Mouse (Mus musculus): ENCODE results near the gene Ahcy. TPM values are rescaled to one million over a fixed set of nuclear protein-coding genes. Genes with fewer than 3 reads are reported as not detected.

Ahcy gene
- total and polyA plus RNA-seq, 2 experiments from 2014 or later = 31.1 to 68.0 TPM

- Histone ChIP-seq H3K27me3 (ENCODE audit: insufficient read depth, low read length) (no peaks in the 10 kb centered on the region), H3K36me3 (ENCODE audit: insufficient read depth, low read length) (no peaks in the 10 kb centered on the region), H3K4me3 (ENCODE audit: low read length) (no peak overlapping the region), H3K4me1 (ENCODE audit: insufficient read depth, low read length) (no peaks in the 10 kb centered on the region), H3K27ac (no peak overlapping the region), H3K9me3 (ENCODE audit: low read length) (no peaks in the 10 kb centered on the region), H3K9ac (replicated peaks; ENCODE audit: low read length) (no peak overlapping the region), H3K4me2 (ENCODE audit: low read depth, low read length) (no peak overlapping the region)
- no peak for TF ChIP-seq CTCF (IDR thresholded peaks at IDR 0.05; ENCODE audit: low read depth)
- DNase-seq (ENCODE audit: low spot score) (no peak), ATAC-seq (no peak)
- 86% methylated on average over 6 of the region's 6 CpGs for WGBS
Observed at GRCm38 (mm10) chr2:155088264-155088663, 14.0 kb upstream of the Ahcy start.

- Histone ChIP-seq H3K27me3 (ENCODE audit: insufficient read depth, low read length) (no peaks in the 10 kb centered on the region), H3K4me2 (ENCODE audit: low read depth, low read length) (no peak overlapping the region), H3K9me3 (ENCODE audit: low read length) (no peaks in the 10 kb centered on the region), H3K4me1 (ENCODE audit: insufficient read depth, low read length) (no peaks in the 10 kb centered on the region), H3K9ac (replicated peaks; ENCODE audit: low read length) (no peak overlapping the region), H3K36me3 (ENCODE audit: insufficient read depth, low read length) (no peaks in the 10 kb centered on the region), H3K4me3 (ENCODE audit: low read length) (no peak overlapping the region), H3K27ac (no peak overlapping the region)
- 88% methylated on average over 5 of the region's 5 CpGs for WGBS
- TF ChIP-seq CTCF (IDR thresholded peaks at IDR 0.05; ENCODE audit: low read depth) = no peak
- DNase-seq (ENCODE audit: low spot score) = no peak
- no peak for ATAC-seq
Observed at GRCm38 (mm10) chr2:155086328-155086727, 12.0 kb upstream of the Ahcy start.

GRCm38 (mm10) chr2:155084546-155084945 is 10.2 kb upstream of the Ahcy start:
- WGBS = 84% methylated on average over 5 of the region's 5 CpGs
- H3K9ac ChIP-seq (replicated peaks; ENCODE audit: low read length) = no peak overlapping the region
- ATAC-seq (no peak), DNase-seq (ENCODE audit: low spot score) (no peak)
- H3K27ac ChIP-seq = no peak overlapping the region
- H3K36me3 ChIP-seq (ENCODE audit: insufficient read depth, low read length) = no peaks in the 10 kb centered on the region
- H3K4me3 ChIP-seq (ENCODE audit: low read length) = no peak overlapping the region
- no peak overlapping the region for H3K4me2 ChIP-seq (ENCODE audit: low read depth, low read length)
- H3K4me1 ChIP-seq (ENCODE audit: insufficient read depth, low read length) = no peaks in the 10 kb centered on the region
- H3K27me3 ChIP-seq (ENCODE audit: insufficient read depth, low read length) = no peaks in the 10 kb centered on the region
- no peak for TF ChIP-seq CTCF (IDR thresholded peaks at IDR 0.05; ENCODE audit: low read depth)
- H3K9me3 ChIP-seq (ENCODE audit: low read length) = no peaks in the 10 kb centered on the region

DNA sequence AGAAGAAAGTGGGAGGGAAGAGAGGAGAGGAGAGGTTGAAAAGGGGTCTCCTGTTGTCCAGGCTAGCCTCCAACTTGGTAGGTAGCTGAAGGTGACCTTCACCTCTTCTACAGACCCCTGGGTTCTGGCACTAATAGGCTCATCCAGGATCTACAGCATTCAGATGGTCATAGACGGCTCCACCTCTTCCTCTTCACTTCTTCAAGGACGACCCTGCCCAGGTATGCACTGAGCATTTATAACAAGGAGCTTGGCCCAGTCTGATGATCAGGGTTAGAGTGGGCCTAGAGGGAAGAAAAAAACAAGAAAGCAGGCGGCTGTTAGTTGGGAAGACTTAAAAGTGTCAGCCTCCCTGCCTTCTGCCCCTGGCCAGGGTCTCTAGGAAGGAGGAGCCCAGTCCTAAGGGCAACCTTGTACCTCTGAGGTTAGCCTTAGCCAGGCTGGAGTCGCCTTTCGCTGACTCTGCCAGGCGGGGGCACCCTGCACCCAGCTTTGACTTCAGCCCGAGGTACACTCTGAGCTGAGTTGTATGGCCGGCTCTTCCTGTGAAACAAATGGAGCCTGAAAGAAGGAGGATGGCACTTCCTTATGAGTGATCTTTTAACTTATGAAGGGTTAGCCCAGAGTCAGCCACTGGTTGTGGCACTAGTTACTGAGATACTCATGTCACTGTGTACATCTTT is 8.0 kb upstream of the Ahcy start:
- Histone ChIP-seq H3K36me3 (ENCODE audit: insufficient read depth, low read length) (no peaks in the 10 kb centered on the region), H3K9ac (replicated peaks; ENCODE audit: low read length) (no peak overlapping the region), H3K27me3 (ENCODE audit: insufficient read depth, low read length) (no peaks in the 10 kb centered on the region), H3K9me3 (ENCODE audit: low read length) (no peaks in the 10 kb centered on the region), H3K27ac (no peak overlapping the region), H3K4me3 (ENCODE audit: low read length) (no peak overlapping the region), H3K4me1 (ENCODE audit: insufficient read depth, low read length) (no peaks in the 10 kb centered on the region), H3K4me2 (ENCODE audit: low read depth, low read length) (no peak overlapping the region)
- ATAC-seq = 0 out of 2 replicates have a peak, but pooled peaks have one; percentile 58
- WGBS = 24% methylated on average over 8 of the region's 8 CpGs
- peak; percentile 71 for TF ChIP-seq CTCF (IDR thresholded peaks at IDR 0.05; ENCODE audit: low read depth)
- peak; percentile 64 for DNase-seq (ENCODE audit: low spot score)

GRCm38 (mm10) chr2:155081056-155081455 is 6.8 kb upstream of the Ahcy start:
- no peak for DNase-seq (ENCODE audit: low spot score)
- Histone ChIP-seq H3K9ac (replicated peaks; ENCODE audit: low read length) (no peak overlapping the region), H3K4me3 (ENCODE audit: low read length) (no peak overlapping the region), H3K36me3 (ENCODE audit: insufficient read depth, low read length) (no peaks in the 10 kb centered on the region), H3K27ac (no peak overlapping the region), H3K27me3 (ENCODE audit: insufficient read depth, low read length) (no peaks in the 10 kb centered on the region), H3K9me3 (ENCODE audit: low read length) (no peaks in the 10 kb centered on the region), H3K4me1 (ENCODE audit: insufficient read depth, low read length) (no peaks in the 10 kb centered on the region), H3K4me2 (ENCODE audit: low read depth, low read length) (no peak overlapping the region)
- no peak for TF ChIP-seq CTCF (IDR thresholded peaks at IDR 0.05; ENCODE audit: low read depth)
- ATAC-seq = no peak
- 96% methylated on average over 3 of the region's 3 CpGs for WGBS

DNA sequence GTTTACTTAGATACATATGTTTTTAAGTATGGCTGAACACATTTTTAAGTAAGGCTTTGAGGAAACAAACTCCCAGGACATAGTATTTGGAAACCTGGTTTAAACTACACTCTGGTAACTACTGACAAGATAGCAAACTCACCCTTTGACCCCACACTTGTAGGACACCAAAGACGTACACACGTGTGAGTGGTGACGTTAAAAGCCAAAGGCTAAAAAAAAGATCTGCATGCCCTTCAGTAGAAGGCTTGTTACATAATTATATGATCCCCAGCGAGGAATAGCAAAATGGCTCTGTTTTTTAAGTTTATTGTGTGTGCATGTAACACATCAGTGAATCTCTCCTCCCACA is 5.9 kb upstream of the Ahcy start:
- ATAC-seq = no peak

DNA sequence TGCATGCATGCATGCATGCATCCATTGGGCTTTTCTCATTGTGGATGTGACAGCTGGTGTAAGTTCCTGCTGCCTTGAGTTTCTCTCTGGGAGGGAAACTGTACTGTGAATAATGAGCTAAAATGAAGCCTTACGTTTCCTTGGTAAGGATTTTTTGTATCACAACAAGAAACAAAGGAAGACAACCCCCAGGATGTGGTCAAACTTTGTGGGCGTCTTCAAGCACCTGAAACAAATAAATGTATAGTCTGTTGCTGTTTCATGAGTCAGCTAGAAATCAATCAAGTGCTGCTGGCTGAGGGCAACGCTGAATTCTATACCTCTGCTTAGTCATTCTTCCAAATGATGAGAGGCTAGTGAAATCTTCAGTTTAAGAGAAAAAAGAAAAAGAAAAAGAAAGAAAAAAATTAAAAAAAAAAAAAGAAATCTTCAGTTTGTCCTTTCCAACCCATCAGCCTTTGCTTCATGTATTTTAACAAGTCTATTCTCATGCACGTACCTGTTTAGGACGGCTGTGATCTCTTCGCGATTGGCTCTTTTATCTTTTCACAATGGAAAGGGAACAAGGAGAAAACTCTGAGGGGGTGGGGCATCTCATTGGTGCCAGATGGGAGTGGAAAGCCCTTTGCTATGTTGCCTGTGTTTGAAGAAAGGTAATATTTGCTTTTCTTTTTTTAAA is 5.3 kb upstream of the Ahcy start:
- no peaks in the 10 kb centered on the region for H3K36me3 ChIP-seq (ENCODE audit: insufficient read depth, low read length)
- no peak overlapping the region for H3K9ac ChIP-seq (replicated peaks; ENCODE audit: low read length)
- H3K27ac ChIP-seq = no peak overlapping the region
- 26% methylated on average over 7 of the region's 7 CpGs for whole genome bisulfite sequencing
- ATAC-seq (no peak), DNase-seq (ENCODE audit: low spot score) (no peak)
- H3K27me3 ChIP-seq (ENCODE audit: insufficient read depth, low read length) = no peaks in the 10 kb centered on the region
- no peak overlapping the region for H3K4me3 ChIP-seq (ENCODE audit: low read length)
- no peaks in the 10 kb centered on the region for H3K9me3 ChIP-seq (ENCODE audit: low read length)
- 0 out of 2 replicates have a peak, but pooled peaks cover 8% of the 10 kb centered on the region for H3K4me1 ChIP-seq (ENCODE audit: insufficient read depth, low read length)
- no peak for TF ChIP-seq CTCF (IDR thresholded peaks at IDR 0.05; ENCODE audit: low read depth)
- no peak overlapping the region for H3K4me2 ChIP-seq (ENCODE audit: low read depth, low read length)

More for the DNA sequence above, 5.9 kb upstream of the Ahcy start:
- Histone ChIP-seq H3K27ac (no peak overlapping the region), H3K4me1 (ENCODE audit: insufficient read depth, low read length) (0 out of 2 replicates have a peak, but pooled peaks cover 6% of the 10 kb centered on the region), H3K4me2 (ENCODE audit: low read depth, low read length) (no peak overlapping the region), H3K4me3 (ENCODE audit: low read length) (no peak overlapping the region), H3K36me3 (ENCODE audit: insufficient read depth, low read length) (no peaks in the 10 kb centered on the region), H3K9me3 (ENCODE audit: low read length) (no peaks in the 10 kb centered on the region), H3K27me3 (ENCODE audit: insufficient read depth, low read length) (no peaks in the 10 kb centered on the region), H3K9ac (replicated peaks; ENCODE audit: low read length) (no peak overlapping the region)
- 65% methylated on average over 4 of the region's 4 CpGs for WGBS
- DNase-seq (ENCODE audit: low spot score) = no peak
- TF ChIP-seq CTCF (IDR thresholded peaks at IDR 0.05; ENCODE audit: low read depth) = no peak

Data from hindbrain, postnatal 0 days (tissue).